Mouse (Mus musculus) G1E (cell line): ENCODE data around the gene Rhbdf2. TPM values are rescaled to one million over a fixed set of nuclear protein-coding genes. Genes with fewer than 3 reads are reported as not detected.
"Not testable (repeated sequence)": the region's sequence is repeated elsewhere in the genome, so short reads cannot be mapped to it uniquely, and the experiment has no call there.

ENCODE experiments used
- ATAC-seq: 2 replicates; pipeline ENCODE4 v1.8.0; 2016; ENCODE audit warnings: mild to moderate bottlenecking; ENCODE audit not compliant: insufficient number of reproducible peaks, poor library complexity, low FRiP score, severe bottlenecking; ENCODE audit errors: extremely low read depth
- DNase-seq: peaks from one replicate; pipeline ENCODE4 v3.0.0; 2012; ENCODE audit warnings: low spot score
- H3K27me3 ChIP-seq: 2 replicates; pipeline ENCODE4 v1.6.1; 2012; ENCODE audit warnings: mild to moderate bottlenecking, low read length, inconsistent platforms; ENCODE audit not compliant: insufficient read depth
- H3K36me3 ChIP-seq: replicated peaks from 2 replicates; pipeline ENCODE3; 2012; ENCODE audit warnings: mild to moderate bottlenecking, inconsistent platforms
- H3K4me1 ChIP-seq: 2 replicates; pipeline ENCODE4 v1.6.1; 2012; ENCODE audit warnings: low read depth, low read length, inconsistent platforms, mixed read lengths; ENCODE audit not compliant: insufficient read depth
- H3K4me3 ChIP-seq: 2 replicates; pipeline ENCODE4 v1.5.1; 2012; ENCODE audit warnings: low read depth, mild to moderate bottlenecking, inconsistent platforms, low read length, moderate library complexity, mixed read lengths
- H3K9me3 ChIP-seq: replicated peaks from 2 replicates; pipeline ENCODE4 v1.6.1; 2012; ENCODE audit warnings: inconsistent platforms
- CTCF ChIP-seq: IDR thresholded peaks from 2 replicates; pipeline ENCODE4 v1.5.1; 2012; ENCODE audit warnings: low read depth, low read length, inconsistent platforms, mixed read lengths
- GATA1 ChIP-seq: IDR thresholded peaks from 2 replicates; pipeline ENCODE4 v1.6.1; 2012; ENCODE audit warnings: borderline replicate concordance, low read length, inconsistent platforms, mixed read lengths
- GATA2 ChIP-seq: IDR thresholded peaks from 2 replicates; pipeline ENCODE4 v1.6.1; 2012; ENCODE audit warnings: low read depth, low read length, inconsistent platforms, borderline replicate concordance
- POLR2AphosphoS5 ChIP-seq: IDR thresholded peaks from 2 replicates; pipeline ENCODE4 v1.6.1; 2012; ENCODE audit warnings: low read depth, low read length, inconsistent platforms; ENCODE audit not compliant: insufficient replicate concordance
- TAL1 ChIP-seq: conservative IDR thresholded peaks from 2 replicates; pipeline ENCODE4 v1.6.1; 2012; ENCODE audit warnings: low read depth, low read length, inconsistent platforms, mixed read lengths
- polyA plus RNA-seq: library from polyadenylated mRNA; stranded (reverse); fragments of >175 nt; gene quantifications from 2 replicates; pipeline ENCODE4 v1.2.3, GENCODE M21; 2012
- total RNA-seq, 2 experiments: library from RNA; stranded (forward) in 1 of 2; stranded (reverse) in 1 of 2; fragments of 200-1000 nt in 1 of 2; fragments of >200 nt in 1 of 2; fragmentation: Nextera tagmentation in 1 of 2; gene quantifications; 2 replicates each; pipeline ENCODE4 v1.2.3; 2014 to 2017

Gene Rhbdf2
- total and polyA plus RNA-seq, 3 experiments: 1.9 to 5.6 (median 4.2) TPM

DNA sequence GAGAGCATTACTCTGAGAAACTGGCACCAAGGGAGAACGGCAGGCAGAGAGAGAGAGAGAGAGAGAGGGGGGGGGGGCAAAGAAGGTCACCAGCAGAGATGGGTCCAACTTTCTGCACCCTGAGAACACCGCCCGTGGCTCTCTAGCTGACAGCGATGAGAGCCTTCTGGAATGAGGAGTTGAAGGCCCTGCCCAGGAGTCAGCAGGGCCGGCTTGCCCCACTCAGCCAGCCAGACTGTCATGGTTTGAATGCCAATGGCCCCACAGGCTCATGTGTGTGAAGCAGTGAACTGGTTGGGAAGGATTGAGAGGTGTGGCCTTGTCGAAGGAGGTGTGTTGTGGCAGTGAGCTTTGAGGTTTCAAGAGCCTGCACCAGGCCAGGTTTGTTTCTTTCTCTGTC, 13.6 kb downstream of the Rhbdf2 start:
- H3K4me1 ChIP-seq: peaks cover 44% of the 10 kb centered on the region
- peaks cover 6% of the 10 kb centered on the region for H3K27me3 ChIP-seq
- DNase-seq: no peak
- ATAC-seq: no peak
- no peak overlapping the region for H3K4me3 ChIP-seq
- peaks cover 8% of the 10 kb centered on the region for H3K36me3 ChIP-seq
- TF ChIP-seq CTCF (no peak), POLR2AphosphoS5 (no peak), TAL1 (no peak)
- no peaks in the 10 kb centered on the region for H3K9me3 ChIP-seq

DNA sequence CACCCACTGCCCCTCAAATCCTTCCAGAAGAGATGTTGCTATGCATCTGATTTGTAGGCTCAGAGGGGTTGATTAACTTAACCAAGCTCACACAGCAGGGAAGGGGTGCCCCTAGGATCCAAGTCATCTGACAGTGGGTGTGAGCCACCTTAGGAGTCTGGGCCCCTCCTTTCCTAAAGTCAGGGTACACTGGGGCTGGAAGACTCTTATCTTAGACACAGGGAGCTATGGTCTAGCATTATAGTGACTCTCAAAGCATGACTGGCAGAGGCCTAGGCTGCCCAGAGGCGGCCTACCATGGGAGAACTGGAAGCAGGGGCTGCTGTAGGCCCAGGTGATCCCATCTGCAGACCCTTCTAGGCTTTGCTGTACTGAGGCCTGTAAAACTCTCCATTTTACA, 14.3 kb downstream of the Rhbdf2 start:
- ATAC-seq (no peak), DNase-seq (no peak)
- H3K27me3 ChIP-seq: peaks cover 3% of the 10 kb centered on the region
- H3K36me3 ChIP-seq: peaks cover 11% of the 10 kb centered on the region
- H3K9me3 ChIP-seq: no peaks in the 10 kb centered on the region
- no peak for TF ChIP-seq TAL1
- TF ChIP-seq GATA1: no peak
- no peak for TF ChIP-seq GATA2
- no peak for TF ChIP-seq CTCF
- TF ChIP-seq POLR2AphosphoS5: no peak
- H3K4me3 ChIP-seq: no peak overlapping the region
- peaks cover 40% of the 10 kb centered on the region for H3K4me1 ChIP-seq

DNA sequence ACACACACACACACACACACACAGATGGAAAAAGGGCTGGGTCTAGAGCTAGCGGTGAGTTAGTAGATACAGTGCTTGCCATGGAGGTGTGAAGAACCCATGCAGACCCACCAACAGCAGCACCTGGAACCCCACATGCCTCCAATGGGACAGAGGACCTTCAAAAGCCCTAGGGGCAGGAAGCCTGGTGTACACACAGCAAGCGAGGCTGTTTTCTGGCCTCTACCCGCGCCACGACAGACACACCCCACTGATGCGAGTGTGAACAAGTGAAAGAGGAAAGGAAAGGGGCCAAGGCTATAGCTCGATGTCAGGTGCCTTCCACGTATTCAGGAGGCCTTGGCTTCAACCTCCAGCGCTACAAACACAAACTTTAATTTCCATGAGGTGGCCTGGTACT, 14.9 kb downstream of the Rhbdf2 start:
- peaks cover 35% of the 10 kb centered on the region for H3K4me1 ChIP-seq
- peaks cover 15% of the 10 kb centered on the region for H3K36me3 ChIP-seq
- TF ChIP-seq CTCF (no peak), TAL1 (no peak), GATA1 (no peak), GATA2 (no peak), POLR2AphosphoS5 (no peak)

DNA sequence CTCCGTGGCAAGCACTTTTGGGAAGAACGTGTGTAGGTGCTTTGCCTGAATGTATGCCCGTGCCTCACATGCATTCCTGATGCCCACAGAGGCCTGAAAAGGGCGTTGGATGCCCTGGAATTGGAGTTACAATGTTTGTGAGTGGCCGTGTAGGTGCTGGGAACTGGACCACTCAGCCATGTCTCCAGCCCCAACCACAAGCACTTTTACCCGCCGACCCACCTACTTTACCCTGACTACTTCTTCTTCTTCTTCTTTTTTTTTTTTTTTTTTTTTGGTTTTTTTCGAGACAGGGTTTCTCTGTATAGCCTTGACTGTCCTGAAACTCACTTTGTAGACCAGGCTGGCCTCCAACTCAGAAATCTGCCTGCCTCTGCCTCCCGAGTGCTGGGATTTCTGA, 15.7 kb downstream of the Rhbdf2 start:
- not testable (repeated sequence) for H3K4me3 ChIP-seq, ATAC-seq, H3K9me3 ChIP-seq, H3K27me3 ChIP-seq, DNase-seq
- peaks cover 28% of the 10 kb centered on the region for H3K4me1 ChIP-seq
- peaks cover 18% of the 10 kb centered on the region for H3K36me3 ChIP-seq

More for the DNA sequence above, 14.9 kb downstream of the Rhbdf2 start:
- DNase-seq (no peak), ATAC-seq (no peak)
- H3K9me3 ChIP-seq: no peaks in the 10 kb centered on the region
- H3K4me3 ChIP-seq: no peak overlapping the region
- H3K27me3 ChIP-seq: peaks cover 3% of the 10 kb centered on the region

DNA sequence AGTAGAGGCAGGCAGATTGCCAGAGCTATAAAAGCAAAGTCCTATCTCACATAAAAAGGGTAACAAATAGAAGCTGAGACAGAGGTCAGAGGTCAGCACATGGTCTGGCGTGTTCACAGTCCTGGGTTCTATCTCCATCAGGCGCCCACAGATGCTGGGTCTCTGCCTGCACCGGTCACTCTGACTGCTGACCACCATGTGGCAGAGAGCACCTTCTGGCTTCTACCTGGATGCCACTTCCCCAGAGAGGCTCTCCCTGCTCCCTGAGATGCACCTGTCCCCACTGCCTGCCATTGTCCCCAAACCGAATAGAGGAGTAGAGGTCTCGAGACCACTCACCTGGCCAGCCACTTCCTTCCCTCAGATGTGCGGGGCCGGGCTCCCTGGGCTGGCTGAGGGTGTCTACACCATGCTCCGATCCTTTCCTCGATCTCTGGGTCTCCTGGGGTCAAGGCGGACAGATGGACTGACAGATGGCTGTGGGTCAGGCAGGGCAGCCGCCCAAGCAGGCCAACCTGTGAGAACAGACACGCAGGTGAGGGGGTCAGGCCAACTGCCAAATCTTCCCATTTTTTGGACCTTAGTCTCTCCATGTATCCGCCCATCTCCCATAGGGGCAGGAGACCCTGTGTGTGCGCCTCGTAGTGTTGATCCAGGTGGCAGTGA, 16.7 kb downstream of the Rhbdf2 start:
- no peak overlapping the region for H3K4me3 ChIP-seq
- peaks cover 28% of the 10 kb centered on the region for H3K36me3 ChIP-seq
- no peak for ATAC-seq
- no peaks in the 10 kb centered on the region for H3K9me3 ChIP-seq
- peaks cover 17% of the 10 kb centered on the region for H3K4me1 ChIP-seq
- H3K27me3 ChIP-seq: peaks cover 3% of the 10 kb centered on the region
- TF ChIP-seq TAL1: no peak
- no peak for TF ChIP-seq CTCF
- no peak for TF ChIP-seq POLR2AphosphoS5
- no peak for TF ChIP-seq GATA2
- TF ChIP-seq GATA1: no peak
- no peak for DNase-seq

DNA sequence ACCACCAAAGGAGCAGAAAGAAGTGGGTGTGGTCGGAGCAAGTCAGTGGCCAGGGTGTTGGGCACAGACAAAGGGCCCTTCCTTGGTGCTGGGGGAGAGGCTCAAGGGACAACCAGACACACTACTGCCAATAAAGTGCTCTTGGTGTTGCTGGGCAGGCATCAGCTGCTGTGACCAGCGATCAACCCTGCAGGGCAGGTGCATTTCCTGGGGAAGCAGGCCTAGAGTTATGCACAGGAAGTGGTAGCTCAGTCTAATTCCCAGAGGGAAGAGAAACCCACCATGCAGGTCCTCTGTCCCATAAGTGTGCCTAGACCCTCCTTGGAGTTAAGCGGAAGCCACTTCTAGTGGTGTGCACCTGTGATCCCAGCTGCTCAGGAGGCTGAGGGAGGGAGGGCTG, 19.1 kb downstream of the Rhbdf2 start:
- Histone ChIP-seq H3K4me1 (peaks cover 6% of the 10 kb centered on the region), H3K27me3 (peaks cover 3% of the 10 kb centered on the region), H3K4me3 (no peak overlapping the region), H3K36me3 (peaks cover 47% of the 10 kb centered on the region), H3K9me3 (no peaks in the 10 kb centered on the region)
- TF ChIP-seq TAL1: no peak
- no peak for TF ChIP-seq GATA2
- TF ChIP-seq POLR2AphosphoS5: no peak
- TF ChIP-seq GATA1: no peak
- TF ChIP-seq CTCF: no peak
- DNase-seq (no peak), ATAC-seq (no peak)

DNA sequence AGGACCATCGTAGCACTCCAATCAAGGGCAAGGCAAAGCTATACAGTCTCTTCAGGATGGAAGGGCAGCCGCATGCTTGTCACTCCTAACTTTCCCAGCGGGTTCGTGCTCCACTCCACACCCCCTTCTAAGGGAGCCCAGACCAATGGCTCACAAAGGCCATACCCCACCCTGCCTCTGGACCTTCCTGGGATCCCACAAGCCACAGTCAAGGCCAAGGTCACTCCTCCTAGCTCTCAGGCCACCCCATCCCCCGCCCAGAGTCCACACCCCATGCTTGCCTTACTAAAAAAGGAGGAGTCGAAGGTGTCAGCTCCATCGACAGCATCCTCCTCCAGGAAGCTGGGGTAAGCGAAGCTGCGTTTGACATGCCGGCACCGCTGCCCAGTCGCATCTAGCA, 22.7 kb downstream of the Rhbdf2 start:
- peaks cover 59% of the 10 kb centered on the region for H3K36me3 ChIP-seq
- H3K4me3 ChIP-seq: no peak overlapping the region
- no peak for ATAC-seq
- H3K27me3 ChIP-seq: peaks cover 8% of the 10 kb centered on the region
- H3K4me1 ChIP-seq: peaks cover 2% of the 10 kb centered on the region; the same call in 1 of the 2 replicates
- no peak for TF ChIP-seq POLR2AphosphoS5
- no peak for TF ChIP-seq TAL1
- TF ChIP-seq GATA1: no peak
- DNase-seq: no peak
- no peaks in the 10 kb centered on the region for H3K9me3 ChIP-seq
